Mouse (Mus musculus): ENCODE results near the gene Ogg1. TPM values are rescaled to one million over a fixed set of nuclear protein-coding genes. Genes with fewer than 3 reads are reported as not detected.

The Ogg1 gene
- polyA plus RNA-seq, 1 experiment from 2014 or later = 17.4 TPM

- Histone ChIP-seq H3K4me2 (replicated peaks; ENCODE audit: low read depth, low read length) (peak overlapping the region; percentile 86), H3K36me3 (ENCODE audit: insufficient read depth, low read length) (peaks cover 43% of the 10 kb centered on the region), H3K9ac (replicated peaks; ENCODE audit: low read length) (peak overlapping the region; percentile 98), H3K4me3 (ENCODE audit: low read length) (peak overlapping the region; percentile 99), H3K9me3 (ENCODE audit: low read length) (no peaks in the 10 kb centered on the region), H3K27me3 (ENCODE audit: insufficient read depth, low read length) (no peaks in the 10 kb centered on the region), H3K4me1 (ENCODE audit: insufficient read depth, low read length) (peaks cover 18% of the 10 kb centered on the region), H3K27ac (ENCODE audit: low read length) (no peak overlapping the region)
- ATAC-seq (ENCODE audit: low FRiP score, low TSS enrichment) = no peak
- WGBS = 77% methylated on average over 6 of the region's 6 CpGs
Observed at GRCm38 (mm10) chr6:113379246-113379645, 52.5 kb downstream of the Ogg1 start.

DNA sequence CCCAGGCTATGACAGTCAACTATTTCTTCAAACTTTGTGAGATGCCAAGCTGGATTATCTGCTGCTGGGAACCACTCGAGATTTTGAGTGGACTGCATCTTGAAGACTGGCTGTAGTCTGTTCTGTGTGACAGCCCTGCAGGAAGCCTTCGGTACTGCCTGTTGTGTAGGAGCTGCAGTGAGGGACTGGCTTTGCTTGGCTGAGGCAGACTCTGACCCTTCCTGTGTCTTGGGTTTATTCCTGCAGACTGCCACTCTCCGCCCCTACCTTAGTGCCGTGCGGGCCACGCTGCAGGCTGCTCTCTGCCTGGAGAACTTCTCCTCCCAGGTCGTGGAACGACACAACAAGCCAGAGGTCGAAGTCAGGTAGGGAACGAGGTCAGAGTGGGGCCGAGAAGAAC is 53.7 kb downstream of the Ogg1 start:
- Histone ChIP-seq H3K4me2 (replicated peaks; ENCODE audit: low read depth, low read length) (no peak overlapping the region), H3K27me3 (ENCODE audit: insufficient read depth, low read length) (no peaks in the 10 kb centered on the region), H3K4me3 (ENCODE audit: low read length) (no peak overlapping the region), H3K27ac (ENCODE audit: low read length) (no peak overlapping the region), H3K9me3 (ENCODE audit: low read length) (no peaks in the 10 kb centered on the region), H3K4me1 (ENCODE audit: insufficient read depth, low read length) (peaks cover 18% of the 10 kb centered on the region), H3K9ac (replicated peaks; ENCODE audit: low read length) (no peak overlapping the region), H3K36me3 (ENCODE audit: insufficient read depth, low read length) (peaks cover 44% of the 10 kb centered on the region)
- WGBS = 93% methylated on average over 11 of the region's 11 CpGs
- ATAC-seq (ENCODE audit: low FRiP score, low TSS enrichment) = no peak

DNA sequence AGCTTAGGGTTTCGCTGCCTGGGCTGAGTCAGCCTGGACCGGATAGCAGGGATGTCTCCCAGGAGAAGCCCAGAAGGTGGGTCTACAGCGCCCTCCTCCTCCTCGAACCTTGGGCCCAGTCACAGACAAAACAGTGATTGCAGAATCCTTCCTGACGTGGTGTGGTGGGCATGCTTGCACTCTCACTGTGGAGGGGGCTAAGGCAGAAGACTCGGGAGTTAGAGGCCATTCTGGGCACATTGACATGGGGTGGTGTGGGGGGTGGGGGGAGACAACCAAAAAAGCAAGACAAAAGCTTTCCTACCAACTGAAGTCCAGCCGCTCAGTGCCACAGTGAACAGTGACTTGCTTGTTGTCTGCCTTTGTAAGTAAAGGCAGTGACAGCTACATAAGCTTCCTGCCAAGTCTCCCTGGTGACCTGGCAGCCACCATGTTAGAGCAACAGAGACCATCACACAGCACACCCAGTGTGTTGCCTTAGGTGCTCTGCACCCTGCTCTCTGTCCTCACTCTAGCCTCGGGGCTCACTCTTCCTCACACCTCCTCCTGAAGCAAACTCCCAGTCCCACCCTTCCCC is 57.7 kb downstream of the Ogg1 start:
- Histone ChIP-seq H3K36me3 (ENCODE audit: insufficient read depth, low read length) (peaks cover 74% of the 10 kb centered on the region), H3K9ac (replicated peaks; ENCODE audit: low read length) (no peak overlapping the region), H3K27me3 (ENCODE audit: insufficient read depth, low read length) (no peaks in the 10 kb centered on the region), H3K4me3 (ENCODE audit: low read length) (no peak overlapping the region), H3K4me1 (ENCODE audit: insufficient read depth, low read length) (peaks cover 1% of the 10 kb centered on the region; the same call in 1 of the 2 replicates), H3K9me3 (ENCODE audit: low read length) (no peaks in the 10 kb centered on the region), H3K4me2 (replicated peaks; ENCODE audit: low read depth, low read length) (no peak overlapping the region), H3K27ac (ENCODE audit: low read length) (no peak overlapping the region)
- WGBS = 92% methylated on average over 8 of the region's 8 CpGs
- ATAC-seq (ENCODE audit: low FRiP score, low TSS enrichment) = no peak

Other genes with a start within 250 kb of the Ogg1 start
- 67.5 and 77.1 TPM in 2 replicates for gene Setd5, start 249.6 kb upstream of the Ogg1 start, polyA plus RNA-seq (2015; fragmentation: Nextera tagmentation; extraction: Ambion mirVana)
- gene Lhfpl4, start 131.6 kb upstream of the Ogg1 start, polyA plus RNA-seq (2015; fragmentation: Nextera tagmentation; extraction: Ambion mirVana) = 0.60 and 0.94 TPM in 2 replicates
- gene Mtmr14, start 89.1 kb upstream of the Ogg1 start, polyA plus RNA-seq (2015; fragmentation: Nextera tagmentation; extraction: Ambion mirVana) = 35.5 and 37.0 TPM in 2 replicates
- gene Cpne9, start 44.7 kb upstream of the Ogg1 start, polyA plus RNA-seq (2015; fragmentation: Nextera tagmentation; extraction: Ambion mirVana) = 0.09 TPM in 1 of 2 replicates, not detected in the other
- gene Brpf1, start 19.8 kb upstream of the Ogg1 start, polyA plus RNA-seq (2015; fragmentation: Nextera tagmentation; extraction: Ambion mirVana) = 19.0 and 22.1 TPM in 2 replicates
- gene Camk1, start 17.0 kb downstream of the Ogg1 start, polyA plus RNA-seq (2015; fragmentation: Nextera tagmentation; extraction: Ambion mirVana) = 110 and 117 TPM in 2 replicates
- 63.5 and 66.7 TPM in 2 replicates for gene Tada3, start 50.9 kb downstream of the Ogg1 start, polyA plus RNA-seq (2015; fragmentation: Nextera tagmentation; extraction: Ambion mirVana)
- 401 and 410 TPM in 2 replicates for gene Arpc4, start 51.1 kb downstream of the Ogg1 start, polyA plus RNA-seq (2015; fragmentation: Nextera tagmentation; extraction: Ambion mirVana)
- gene Ttll3, start 62.3 kb downstream of the Ogg1 start, polyA plus RNA-seq (2015; fragmentation: Nextera tagmentation; extraction: Ambion mirVana) = 3.4 and 4.4 TPM in 2 replicates
- gene Rpusd3, start 92.4 kb downstream of the Ogg1 start, polyA plus RNA-seq (2015; fragmentation: Nextera tagmentation; extraction: Ambion mirVana) = 31.5 and 31.7 TPM in 2 replicates
- not detected in 2 replicates for gene Cidec, start 108.8 kb downstream of the Ogg1 start, polyA plus RNA-seq (2015; fragmentation: Nextera tagmentation; extraction: Ambion mirVana)
- gene Jagn1, start 115.6 kb downstream of the Ogg1 start, polyA plus RNA-seq (2015; fragmentation: Nextera tagmentation; extraction: Ambion mirVana) = 115 and 121 TPM in 2 replicates
- gene Il17re, start 131.5 kb downstream of the Ogg1 start, polyA plus RNA-seq (2015; fragmentation: Nextera tagmentation; extraction: Ambion mirVana) = 10.0 and 10.1 TPM in 2 replicates
- gene Il17rc, start 144.5 kb downstream of the Ogg1 start, polyA plus RNA-seq (2015; fragmentation: Nextera tagmentation; extraction: Ambion mirVana) = 18.2 and 31.0 TPM in 2 replicates
- gene Creld1, start 156.3 kb downstream of the Ogg1 start, polyA plus RNA-seq (2015; fragmentation: Nextera tagmentation; extraction: Ambion mirVana) = 43.4 and 45.8 TPM in 2 replicates
- 0.97 and 0.99 TPM in 2 replicates for gene Prrt3, start 175.0 kb downstream of the Ogg1 start, polyA plus RNA-seq (2015; fragmentation: Nextera tagmentation; extraction: Ambion mirVana)
- 120 and 122 TPM in 2 replicates for gene Emc3, start 204.7 kb downstream of the Ogg1 start, polyA plus RNA-seq (2015; fragmentation: Nextera tagmentation; extraction: Ambion mirVana)
- 10.7 and 12.0 TPM in 2 replicates for gene Fancd2, start 204.7 kb downstream of the Ogg1 start, polyA plus RNA-seq (2015; fragmentation: Nextera tagmentation; extraction: Ambion mirVana)

Measured in kidney, embryonic 16.5 days (tissue).